Mouse (Mus musculus): ENCODE measurements around the gene Zfp280d. TPM values are rescaled to one million over a fixed set of nuclear protein-coding genes. Genes with fewer than 3 reads are reported as not detected.

The Zfp280d gene
- total RNA-seq (2023): 131 TPM

GRCm38 (mm10) chr9:72274677-72275076 lies at the start of gene Zfp280d:
Gene Zfp280d (plus strand): TSS chr9:72274860.

Other genes starting within 250 kb of the Zfp280d start
- gene Tcf12, start 163.0 kb upstream of the Zfp280d start, total RNA-seq (2023): 160 TPM
- 3.6 TPM for gene Mns1, start 163.2 kb downstream of the Zfp280d start, total RNA-seq (2023)
- 13.0 TPM for gene Tex9, start 217.4 kb downstream of the Zfp280d start, total RNA-seq (2023)

All from CD4-positive naive resting alpha-beta T cell, adult 76 days (primary cell).